Mouse (Mus musculus): ENCODE data around the gene Gm9913.

The Gm9913 gene

GRCm38 (mm10) chr2:125494831-125495812 lies 9.8 kb upstream of the Gm9913 start:
- no peak for DNase-seq (ENCODE audit: extremely low read depth, low read depth)

- no peak for DNase-seq (ENCODE audit: extremely low read depth, low read depth)
Measured at GRCm38 (mm10) chr2:125496696-125497095, 8.2 kb upstream of the Gm9913 start.

GRCm38 (mm10) chr2:125498216-125498615 lies 6.7 kb upstream of the Gm9913 start:
- peak; percentile 36 for DNase-seq (ENCODE audit: extremely low read depth, low read depth)

GRCm38 (mm10) chr2:125501526-125501925 lies 3.4 kb upstream of the Gm9913 start:
- DNase-seq (ENCODE audit: extremely low read depth, low read depth): no peak

- no peak for DNase-seq (ENCODE audit: extremely low read depth, low read depth)
Measured at GRCm38 (mm10) chr2:125505746-125506315, 942 bp downstream of the Gm9913 start.

GRCm38 (mm10) chr2:125506316-125507054 lies 1.6 kb downstream of the Gm9913 start:
- DNase-seq (ENCODE audit: extremely low read depth, low read depth): no peak

- DNase-seq (ENCODE audit: extremely low read depth, low read depth): no peak
Measured at GRCm38 (mm10) chr2:125507893-125508292, 3.0 kb downstream of the Gm9913 start, which contains the start of gene Fbn1. Fbn1 (minus strand) TSS chr2:125507993.

- DNase-seq (ENCODE audit: extremely low read depth, low read depth): no peak
Measured at GRCm38 (mm10) chr2:125508381-125508780, 3.5 kb downstream of the Gm9913 start.

GRCm38 (mm10) chr2:125510752-125511151 lies 5.9 kb downstream of the Gm9913 start:
- no peak for DNase-seq (ENCODE audit: extremely low read depth, low read depth)

GRCm38 (mm10) chr2:125511898-125512297 lies 7.0 kb downstream of the Gm9913 start:
- no peak for DNase-seq (ENCODE audit: extremely low read depth, low read depth)

- no peak for DNase-seq (ENCODE audit: extremely low read depth, low read depth)
Measured at GRCm38 (mm10) chr2:125512544-125512943, 7.7 kb downstream of the Gm9913 start.

GRCm38 (mm10) chr2:125514391-125514790 lies 9.5 kb downstream of the Gm9913 start:
- no peak for DNase-seq (ENCODE audit: extremely low read depth, low read depth)

GRCm38 (mm10) chr2:125515291-125516057 lies 10.6 kb downstream of the Gm9913 start:
- no peak for DNase-seq (ENCODE audit: extremely low read depth, low read depth)

- no peak for DNase-seq (ENCODE audit: extremely low read depth, low read depth)
Measured at GRCm38 (mm10) chr2:125516594-125516993, 11.7 kb downstream of the Gm9913 start.

GRCm38 (mm10) chr2:125525484-125525883 lies 20.6 kb downstream of the Gm9913 start:
- no peak for DNase-seq (ENCODE audit: extremely low read depth, low read depth)

GRCm38 (mm10) chr2:125526566-125526965 lies 21.7 kb downstream of the Gm9913 start:
- no peak for DNase-seq (ENCODE audit: extremely low read depth, low read depth)

- no peak for DNase-seq (ENCODE audit: extremely low read depth, low read depth)
Measured at GRCm38 (mm10) chr2:125530665-125531064, 25.8 kb downstream of the Gm9913 start.

- no peak for DNase-seq (ENCODE audit: extremely low read depth, low read depth)
Measured at GRCm38 (mm10) chr2:125539640-125540039, 34.8 kb downstream of the Gm9913 start.

- no peak for DNase-seq (ENCODE audit: extremely low read depth, low read depth)
Measured at GRCm38 (mm10) chr2:125540579-125540978, 35.7 kb downstream of the Gm9913 start.

- DNase-seq (ENCODE audit: extremely low read depth, low read depth): no peak
Measured at GRCm38 (mm10) chr2:125541451-125541850, 36.6 kb downstream of the Gm9913 start.

GRCm38 (mm10) chr2:125543646-125544045 lies 38.8 kb downstream of the Gm9913 start:
- DNase-seq (ENCODE audit: extremely low read depth, low read depth): no peak

Data from MEL-GATA-1-ER (cell line).